Mouse (Mus musculus): ENCODE data around the gene Mat2b.
"Not testable (repeated sequence)": the region's sequence is repeated elsewhere in the genome, so short reads cannot be mapped to it uniquely, and the experiment has no call there.

Gene Mat2b

DNA sequence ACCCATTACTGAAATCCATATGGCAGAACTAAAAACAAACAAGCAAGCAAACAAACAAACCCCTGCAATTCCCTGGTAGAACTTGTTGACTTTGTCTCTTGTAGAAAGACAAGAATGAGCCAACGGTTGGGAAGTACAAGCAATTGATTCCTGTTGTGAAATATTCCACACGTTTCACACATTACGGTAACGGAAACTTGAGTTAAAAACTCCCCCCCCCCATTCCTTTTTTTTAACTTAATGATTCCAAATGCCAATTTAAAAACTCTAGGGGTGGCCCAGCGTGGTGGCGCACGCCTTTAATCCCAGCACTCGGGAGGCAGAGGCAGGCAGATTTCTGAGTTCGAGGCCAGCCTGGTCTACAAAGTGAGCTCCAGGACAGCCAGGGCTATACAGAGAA, at the start of gene Mat2b:
Mat2b (minus strand) TSS at position 101 of the 400 bp plus-strand sequence.
- DNase-seq (ENCODE audit: low read depth, low spot score), result no peak

- peak; percentile 55 for DNase-seq (ENCODE audit: low read depth, low spot score)
Measured at GRCm38 (mm10) chr11:40744348-40744747, 49.3 kb upstream of the Mat2b start.

DNA sequence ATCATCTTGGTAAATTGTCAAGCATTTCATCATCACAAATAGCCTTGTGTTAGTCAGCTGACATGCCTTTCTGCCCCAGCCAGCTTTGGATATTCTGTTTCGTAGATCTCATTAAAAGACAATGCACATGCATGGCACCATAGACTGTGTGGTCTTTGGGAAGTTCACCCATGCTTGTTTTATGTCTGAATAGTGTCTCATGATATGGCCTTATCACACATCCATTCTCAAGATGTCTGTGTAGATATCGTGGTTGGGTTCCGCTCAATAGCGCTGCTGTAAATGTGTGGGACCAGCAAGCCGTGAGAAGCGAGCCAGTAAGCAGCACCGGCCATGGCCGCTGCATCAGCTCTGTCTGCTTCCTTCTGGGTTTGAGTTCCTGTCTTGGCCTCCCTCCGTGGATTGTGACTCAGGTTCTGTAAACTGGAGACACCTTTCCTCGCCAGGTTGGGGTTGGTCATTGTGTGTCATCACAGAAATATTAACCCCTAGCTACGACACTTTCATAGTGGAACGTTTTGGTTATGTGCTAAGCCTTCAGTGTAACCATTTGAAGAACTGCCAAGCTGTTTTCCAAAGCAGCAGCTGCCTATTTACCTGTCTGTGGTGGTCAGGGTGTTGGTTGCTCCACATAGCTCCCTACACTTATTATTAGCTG, 46.7 kb upstream of the Mat2b start:
- DNase-seq (ENCODE audit: low read depth, low spot score), result no peak

GRCm38 (mm10) chr11:40737369-40737768, 42.4 kb upstream of the Mat2b start:
- no peak for DNase-seq (ENCODE audit: low read depth, low spot score)

DNA sequence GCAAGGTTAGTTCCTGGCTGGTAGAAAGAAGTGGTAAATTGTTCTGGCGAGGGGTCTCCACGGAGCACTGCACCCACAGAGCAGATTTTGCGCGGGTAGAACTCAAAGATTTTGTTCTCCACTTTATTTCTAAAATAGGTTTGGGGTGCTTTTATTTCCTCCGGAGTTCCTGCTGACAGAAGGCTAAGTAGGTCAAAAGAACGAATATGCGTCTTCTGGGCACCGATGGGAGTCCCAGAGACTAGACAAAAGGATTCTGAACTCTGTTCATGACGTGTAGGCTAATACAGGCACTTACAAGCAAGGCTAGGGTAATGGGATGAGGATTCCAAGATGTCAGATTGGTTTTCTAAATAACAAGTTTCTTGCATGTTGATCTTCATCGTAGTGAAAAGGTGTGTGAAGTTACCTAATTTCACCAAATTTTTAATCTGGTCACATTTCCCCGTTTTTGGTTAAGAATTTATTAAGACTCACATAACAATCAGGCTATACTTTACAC, 39.3 kb upstream of the Mat2b start:
- DNase-seq (ENCODE audit: low read depth, low spot score), result no peak

- peak; percentile 97 for DNase-seq (ENCODE audit: low read depth, low spot score)
Measured at GRCm38 (mm10) chr11:40733339-40734174, 38.6 kb upstream of the Mat2b start, which contains the start of the genes Hmmr and Nudcd2. TSS of gene Hmmr (minus strand) at chr11:40733422. TSS of gene Nudcd2 (plus strand) at chr11:40733667.

DNA sequence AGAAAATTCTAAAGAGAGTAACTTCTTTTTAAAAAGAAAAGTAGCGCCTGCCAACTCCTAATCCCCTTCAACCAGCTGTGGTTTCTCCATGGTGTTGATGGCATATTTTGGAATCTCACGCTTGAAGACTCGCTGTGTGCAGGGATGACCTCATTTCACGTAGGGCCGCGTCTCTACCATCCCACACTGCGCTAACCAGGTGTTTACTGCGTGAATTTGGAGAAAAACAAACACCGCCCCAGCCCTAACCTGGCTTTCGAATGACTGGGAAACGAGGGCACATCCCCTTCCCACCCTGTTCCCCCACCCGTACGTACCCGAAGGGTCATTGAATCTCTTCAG, 38.0 kb upstream of the Mat2b start:
- DNase-seq (ENCODE audit: low read depth, low spot score), result no peak

GRCm38 (mm10) chr11:40718324-40718723, 23.3 kb upstream of the Mat2b start:
- peak; percentile 46 for DNase-seq (ENCODE audit: low read depth, low spot score)

DNA sequence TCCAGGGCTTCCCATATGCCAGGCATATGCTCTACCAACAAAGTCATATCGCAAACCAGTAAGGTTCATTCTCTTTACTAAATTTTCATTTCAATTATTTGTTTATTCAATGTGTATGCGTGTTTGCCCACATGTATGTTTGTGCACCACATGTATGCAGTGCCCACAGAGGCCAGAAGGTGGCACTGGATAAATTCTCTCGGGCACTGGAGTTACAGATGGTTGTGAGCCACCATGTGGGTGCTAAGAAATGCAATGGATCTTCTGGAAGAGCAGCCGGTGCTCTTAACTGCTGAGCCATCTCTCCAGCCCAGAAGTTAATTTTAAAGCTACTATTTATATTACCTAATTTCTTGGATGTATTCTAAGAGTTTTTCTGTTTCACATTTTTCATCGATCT, 20.5 kb upstream of the Mat2b start:
- peak; percentile 44 for DNase-seq (ENCODE audit: low read depth, low spot score)

DNA sequence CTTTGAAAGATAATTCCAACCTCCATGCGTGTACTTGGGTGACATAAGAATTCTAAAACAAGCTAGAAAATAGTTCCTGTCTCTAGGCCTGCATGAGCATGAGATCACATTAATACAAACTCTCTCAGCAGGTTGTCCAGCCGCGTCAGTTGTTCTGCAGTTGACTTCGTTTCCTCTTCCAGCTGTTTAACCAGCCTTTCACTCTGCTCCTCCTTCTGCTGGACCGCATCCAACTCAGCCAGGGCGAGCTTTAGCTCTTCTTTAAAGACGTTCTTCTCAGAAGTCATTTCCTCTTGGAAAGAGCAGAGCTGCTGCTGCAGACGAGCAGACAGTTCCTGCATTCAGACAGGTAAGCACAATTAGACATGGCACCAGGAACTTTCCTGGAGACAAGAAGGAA, 18.9 kb upstream of the Mat2b start:
- DNase-seq (ENCODE audit: low read depth, low spot score), result no peak

DNA sequence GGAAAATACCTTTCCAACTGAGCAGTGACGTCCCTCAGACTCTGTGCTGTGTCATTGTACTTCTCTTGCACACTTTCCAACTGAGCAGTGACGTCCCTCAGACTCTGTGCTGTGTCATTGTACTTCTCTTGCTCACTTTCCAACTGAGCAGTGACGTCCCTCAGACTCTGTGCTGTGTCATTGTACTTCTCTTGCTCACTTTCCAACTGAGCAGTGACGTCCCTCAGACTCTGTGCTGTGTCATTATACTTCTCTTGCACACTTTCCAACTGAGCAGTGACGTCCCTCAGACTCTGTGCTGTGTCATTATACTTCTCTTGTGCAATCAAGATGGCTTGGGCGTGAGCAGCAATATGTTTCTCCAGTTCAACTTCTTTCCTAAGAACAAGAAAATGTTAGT, 14.9 kb upstream of the Mat2b start:
- DNase-seq (ENCODE audit: low read depth, low spot score), result not testable (repeated sequence)

GRCm38 (mm10) chr11:40694311-40695087, 504 bp downstream of the Mat2b start:
- DNase-seq (ENCODE audit: low read depth, low spot score), result peak; percentile 80

GRCm38 (mm10) chr11:40693366-40693951, 1.5 kb downstream of the Mat2b start:
- peak; percentile 47 for DNase-seq (ENCODE audit: low read depth, low spot score)

DNA sequence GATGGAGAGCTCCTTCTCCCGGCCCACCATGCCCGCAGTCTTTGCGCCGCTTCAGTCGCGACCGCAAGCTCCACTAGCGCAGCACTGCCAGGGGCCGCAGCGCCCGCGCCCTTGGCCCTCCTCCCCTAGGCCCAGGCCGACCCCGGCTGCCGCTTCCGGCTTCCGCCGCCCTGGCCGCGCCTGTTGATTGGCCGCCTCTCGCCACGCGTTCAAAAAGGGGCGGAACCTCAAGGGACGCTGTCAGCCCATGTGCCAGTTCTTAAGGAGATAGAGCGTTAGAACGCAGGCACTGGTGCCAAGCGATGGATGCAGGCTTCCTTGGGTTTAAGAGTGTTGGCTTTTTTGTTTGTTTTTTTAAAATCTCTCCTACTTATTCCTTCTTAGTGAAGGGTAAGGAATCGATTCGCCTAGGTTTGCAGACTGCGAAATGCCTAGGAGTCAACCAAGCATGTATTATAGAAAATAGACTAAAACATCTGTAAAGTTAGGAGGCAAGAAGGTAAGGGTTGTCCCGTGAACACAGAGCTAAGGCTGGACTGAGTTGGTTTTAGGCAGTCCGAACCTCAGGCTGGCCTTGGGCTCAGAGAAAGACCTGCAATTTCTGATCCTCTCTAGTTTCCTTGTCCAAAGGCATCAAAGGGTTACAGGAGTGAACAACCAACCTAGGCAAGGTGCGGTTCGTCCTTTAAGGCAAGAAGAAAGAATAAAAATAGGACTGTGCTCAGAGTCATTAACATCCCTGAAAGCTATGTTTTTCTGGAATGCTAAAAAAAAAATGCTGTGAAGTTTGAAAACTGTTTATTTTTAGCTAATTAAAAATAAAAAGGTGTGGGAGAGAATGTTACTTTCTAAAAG, 2.3 kb downstream of the Mat2b start:
- peak; percentile 95 for DNase-seq (ENCODE audit: low read depth, low spot score)

DNA sequence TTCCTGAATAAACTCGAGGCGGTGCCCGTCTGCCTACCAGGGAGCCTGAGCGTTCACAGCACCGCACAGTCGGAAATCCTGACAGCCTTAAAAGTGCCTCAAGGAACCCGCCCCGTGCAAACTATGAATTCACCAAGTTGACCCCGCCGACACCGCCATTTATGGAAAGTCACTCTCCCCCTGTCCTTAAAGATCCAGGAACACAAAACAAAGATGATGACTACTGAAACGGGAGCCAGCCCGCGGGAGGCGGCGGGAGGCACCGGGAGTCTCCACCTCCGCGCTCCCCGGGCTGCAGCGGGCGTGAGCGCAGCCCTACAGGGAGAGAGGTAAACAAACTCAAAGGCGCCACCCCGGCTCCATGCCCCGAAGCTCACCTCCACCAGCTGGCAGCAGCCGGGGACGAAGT, 2.9 kb downstream of the Mat2b start:
- no peak for DNase-seq (ENCODE audit: low read depth, low spot score)

- DNase-seq (ENCODE audit: low read depth, low spot score), result peak; percentile 4
Measured at GRCm38 (mm10) chr11:40690444-40691127, 4.4 kb downstream of the Mat2b start.

- no peak for DNase-seq (ENCODE audit: low read depth, low spot score)
Measured at GRCm38 (mm10) chr11:40683295-40683694, 11.7 kb downstream of the Mat2b start.

DNA sequence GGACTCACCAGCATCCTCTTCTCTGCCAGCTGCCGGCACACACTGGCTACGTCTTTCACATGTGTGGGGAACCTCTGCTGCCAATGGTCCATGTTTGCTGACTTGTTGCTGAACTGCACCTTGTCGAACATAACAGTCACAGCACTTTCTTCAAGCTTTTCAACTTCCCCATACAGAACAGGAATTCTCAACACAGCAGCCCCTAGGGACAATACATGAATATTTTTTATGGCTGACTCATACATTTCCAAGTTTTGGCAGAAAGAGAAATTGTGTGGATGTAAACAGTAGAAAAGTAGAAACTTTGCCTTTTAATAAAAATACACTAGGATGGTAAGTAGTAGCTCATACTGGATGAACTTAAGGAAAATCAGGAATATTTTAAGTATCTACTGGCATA, 12.5 kb downstream of the Mat2b start:
- DNase-seq (ENCODE audit: low read depth, low spot score), result no peak

- DNase-seq (ENCODE audit: low read depth, low spot score), result peak; percentile 50
Measured at GRCm38 (mm10) chr11:40677169-40677568, 17.8 kb downstream of the Mat2b start.
